Comparison of ENCODE assay signal across 19 mouse cellular contexts in genomic region chr9:43982359-43982889, GRCm38 (mm10).
A peak's percentile ranks its signal among the peaks of the same experiment; 100 is the strongest.
DNase-seq lines count a peak whose midpoint lies in the region; ATAC-seq and TF ChIP-seq lines count a peak whose summit lies in the region.
"Had no signal": no experiment of that assay in that cellular context is flagged by ENCODE, and none has a peak within 500 bp of the region (broad histone marks: within the 10 kb centered on the region; RNA-seq: fewer than 3 reads in every experiment).

No protein-coding gene starts in this region.

- no peak for ATAC-seq in erythroid progenitor cell, adult 5-6 weeks (replicated peaks; ENCODE audit: low FRiP score, poor library complexity, severe bottlenecking)
- no peak for ATAC-seq in intestine, embryonic 16.5 days
- ATAC-seq: forebrain, postnatal 0 days; intestine, embryonic 15.5 days had no signal

- no peaks in the 10 kb centered on the region for H3K4me1 ChIP-seq in MEL (ENCODE audit: control insufficient read depth in 1 of 2, insufficient read depth in 2 of 2, low read length in 2 of 2)
- peaks cover 20% of the 10 kb centered on the region; the same call in 1 of the 2 replicates for H3K4me1 ChIP-seq in embryonic fibroblast, embryonic 13.5 days (ENCODE audit: control insufficient read depth, insufficient read depth, low read length)
- no peaks in the 10 kb centered on the region; the same call in 1 of the 2 replicates for H3K4me1 ChIP-seq in intestine, embryonic 16.5 days (ENCODE audit: control insufficient read depth, insufficient read depth, low read length)
- H3K4me1 ChIP-seq: hindbrain, embryonic 13.5 days had no signal

- H3K36me3 ChIP-seq in MEL (ENCODE audit: control insufficient read depth in 1 of 2, insufficient read depth in 2 of 2, low read length in 2 of 2), result no peaks in the 10 kb centered on the region
- H3K36me3 ChIP-seq in intestine, embryonic 16.5 days (ENCODE audit: control insufficient read depth, insufficient read depth, low read length), result no peaks in the 10 kb centered on the region
- H3K36me3 ChIP-seq: hindbrain, embryonic 13.5 days; intestine, embryonic 15.5 days had no signal

- H3K27ac ChIP-seq in gastrocnemius, adult 2 months, result 0 out of 2 replicates have a peak overlapping the region, but pooled peaks have one; percentile 6
- no peak overlapping the region for H3K27ac ChIP-seq in MEL (ENCODE audit: control insufficient read depth, low read depth, low read length)
- H3K27ac ChIP-seq in embryonic fibroblast, embryonic 13.5 days (ENCODE audit: insufficient read depth, low read length), result peak overlapping the region; percentile 54; the same call in 1 of the 2 replicates
- no peak overlapping the region for H3K27ac ChIP-seq in intestine, embryonic 16.5 days (ENCODE audit: low read length)
- H3K27ac ChIP-seq: hindbrain, embryonic 13.5 days; intestine, embryonic 15.5 days; liver, embryonic 14.5 days had no signal

- 71% methylated on average over 5 of the region's 5 CpGs for WGBS in intestine, embryonic 16.5 days

- H3K9me3 ChIP-seq in MEL (replicated peaks; ENCODE audit: insufficient read depth, low read length), result no peaks in the 10 kb centered on the region
- no peaks in the 10 kb centered on the region for H3K9me3 ChIP-seq in intestine, embryonic 16.5 days (ENCODE audit: control insufficient read depth, low read length)
- H3K9me3 ChIP-seq: hindbrain, embryonic 13.5 days; intestine, embryonic 15.5 days; megakaryocyte, embryonic 14.5 days had no signal

- intact Hi-C loops in gastrocnemius, adult 2 months (cut with DNase I), result loop anchor here (10.0 kb wide), 1 partner anchor 252 kb away; the partner anchor contains the start of gene Cbl

- no peak overlapping the region for H3K4me3 ChIP-seq in gastrocnemius, adult 2 months
- no peak overlapping the region for H3K4me3 ChIP-seq in MEL (ENCODE audit: control insufficient read depth in 1 of 2, insufficient read depth in 1 of 2, low read depth in 2 of 2, low read length in 2 of 2)
- no peak overlapping the region for H3K4me3 ChIP-seq in embryonic fibroblast, embryonic 13.5 days (ENCODE audit: insufficient read depth, low read length)
- H3K4me3 ChIP-seq in intestine, embryonic 16.5 days (ENCODE audit: low read length), result no peak overlapping the region
- H3K4me3 ChIP-seq: hindbrain, embryonic 13.5 days; intestine, embryonic 15.5 days; megakaryocyte, embryonic 14.5 days had no signal

- H3K4me2 ChIP-seq in intestine, embryonic 16.5 days (ENCODE audit: low read depth, low read length), result no peak overlapping the region
- H3K4me2 ChIP-seq: hindbrain, embryonic 13.5 days; intestine, embryonic 15.5 days had no signal

- no peak overlapping the region for H3K9ac ChIP-seq in MEL (ENCODE audit: control insufficient read depth, low read depth, low read length, poor library complexity, severe bottlenecking)
- H3K9ac ChIP-seq in intestine, embryonic 16.5 days (ENCODE audit: low read depth, low read length), result no peak overlapping the region
- H3K9ac ChIP-seq: forebrain, postnatal 0 days; hindbrain, embryonic 13.5 days; intestine, embryonic 15.5 days; liver, embryonic 14.5 days had no signal

- no peaks in the 10 kb centered on the region for H3K79me2 ChIP-seq in MEL (ENCODE audit: control insufficient read depth, insufficient read depth, low read length, poor library complexity)

- TF ChIP-seq CTCF in gastrocnemius, adult 2 months (IDR thresholded peaks at IDR 0.05), result no peak
- TF ChIP-seq CTCF in MEL (IDR thresholded peaks at IDR 0.05 in 2 of 3, conservative IDR thresholded peaks at IDR 0.05 in 1 of 3; ENCODE audit: control insufficient read depth in 1 of 3, insufficient read depth in 1 of 3, low read depth in 2 of 3, low read length in 3 of 3, poor library complexity in 1 of 3, severe bottlenecking in 1 of 3), result no peak
- no peak for TF ChIP-seq CTCF in embryonic fibroblast, embryonic 13.5 days (IDR thresholded peaks at IDR 0.05; ENCODE audit: borderline replicate concordance, insufficient read depth, low read length)

- no peaks in the 10 kb centered on the region for H3K27me3 ChIP-seq in MEL (ENCODE audit: control insufficient read depth in 1 of 2, insufficient read depth in 2 of 2, low read length in 2 of 2)
- H3K27me3 ChIP-seq in intestine, embryonic 16.5 days (replicated peaks; ENCODE audit: control insufficient read depth, insufficient read depth, low read length), result no peaks in the 10 kb centered on the region
- H3K27me3 ChIP-seq: intestine, embryonic 15.5 days had no signal

- TF ChIP-seq POLR2A in MEL (IDR thresholded peaks at IDR 0.05; ENCODE audit: control insufficient read depth in 1 of 2, insufficient read depth in 1 of 2, low read depth in 1 of 2, low read length in 2 of 2, poor library complexity in 1 of 2), result no peak
- no peak for TF ChIP-seq POLR2A in embryonic fibroblast, embryonic 13.5 days (IDR thresholded peaks at IDR 0.05; ENCODE audit: low read depth, low read length)

- no peak for TF ChIP-seq EP300 in MEL (IDR thresholded peaks at IDR 0.05; ENCODE audit: low read depth in 1 of 2, low read length in 2 of 2)

- TF ChIP-seq RAD21 in MEL (IDR thresholded peaks at IDR 0.05; ENCODE audit: low read depth, low read length), result no peak

- peak; percentile 38 for DNase-seq in gastrocnemius, adult 2 months
- no peak for DNase-seq in gastrocnemius, adult 8-10 months (ENCODE audit: low spot score in 2 of 2)
- peak; percentile 10 to 42 for DNase-seq in left cerebral cortex, adult 18-20 months (ENCODE audit: low spot score in 2 of 2)
- no peak for DNase-seq in left cerebral cortex, adult 11 months (ENCODE audit: low spot score)
- peak; percentile 5 for DNase-seq in MEL (ENCODE audit: low read depth, low spot score)
- DNase-seq: adrenal gland, postnatal 10 days; cerebellum, adult 11-12 months; cerebellum, postnatal 25 days; forebrain, postnatal 0 days; gastrocnemius, postnatal 25 days; kidney, postnatal 14 days; thymus, postnatal 14 days had no signal

TF ChIP-seq in MEL, 35 proteins besides CTCF, POLR2A, EP300 and RAD21:
- TF ChIP-seq MAFK (IDR thresholded peaks at IDR 0.05; ENCODE audit: borderline replicate concordance, low read depth, low read length) (no peak), JUND (IDR thresholded peaks at IDR 0.05; ENCODE audit: low read depth, low read length) (no peak), TBP (IDR thresholded peaks at IDR 0.05; ENCODE audit: low read depth, low read length) (no peak), MEF2A (IDR thresholded peaks at IDR 0.05; ENCODE audit: extremely low read depth, insufficient replicate concordance, low read depth, low read length, poor library complexity, severe bottlenecking) (no peak), RCOR1 (IDR thresholded peaks at IDR 0.05; ENCODE audit: low read depth, low read length) (no peak), ZKSCAN1 (IDR thresholded peaks at IDR 0.05; ENCODE audit: low read depth, low read length) (no peak), GATA1 (IDR thresholded peaks at IDR 0.05; ENCODE audit: low read depth, low read length) (no peak), USF2 (IDR thresholded peaks at IDR 0.05; ENCODE audit: borderline replicate concordance in 1 of 2, insufficient read depth in 1 of 2, low read depth in 1 of 2, low read length in 2 of 2) (no peak), HCFC1 (IDR thresholded peaks at IDR 0.05; ENCODE audit: low read depth, low read length) (no peak), CHD2 (IDR thresholded peaks at IDR 0.05; ENCODE audit: low read length) (no peak), MAX (IDR thresholded peaks at IDR 0.05; ENCODE audit: low read length) (no peak), TAL1 (IDR thresholded peaks at IDR 0.05; ENCODE audit: low read length) (no peak), POLR2AphosphoS5 (IDR thresholded peaks at IDR 0.05; ENCODE audit: borderline replicate concordance, low read depth, low read length) (no peak), POLR2AphosphoS2 (IDR thresholded peaks at IDR 0.05; ENCODE audit: low read length) (no peak), NELFE (IDR thresholded peaks at IDR 0.05; ENCODE audit: low read depth, low read length) (no peak), TCF12 (IDR thresholded peaks at IDR 0.05; ENCODE audit: low read depth, low read length) (no peak), ETS1 (IDR thresholded peaks at IDR 0.05; ENCODE audit: low read depth, low read length) (no peak)

Comparison
In these comparisons a context has a peak if more than half of its experiments do, and no peak if none do; other contexts are left out.
1. DNase-seq: peak in gastrocnemius, adult 2 months (single experiment), left cerebral cortex, adult 18-20 months (2 of 2) and MEL (single experiment); none in gastrocnemius, adult 8-10 months (0 of 2) and left cerebral cortex, adult 11 months (single experiment).
2. H3K27ac ChIP-seq: peak in gastrocnemius, adult 2 months (single experiment) and embryonic fibroblast, embryonic 13.5 days (single experiment); none in MEL (single experiment) and intestine, embryonic 16.5 days (single experiment).